Mouse (Mus musculus): ENCODE data around the gene Gimap9. TPM values are rescaled to one million over a fixed set of nuclear protein-coding genes. Genes with fewer than 3 reads are reported as not detected.

Gimap9 gene
- polyA plus RNA-seq, 1 experiment, result not detected

DNA sequence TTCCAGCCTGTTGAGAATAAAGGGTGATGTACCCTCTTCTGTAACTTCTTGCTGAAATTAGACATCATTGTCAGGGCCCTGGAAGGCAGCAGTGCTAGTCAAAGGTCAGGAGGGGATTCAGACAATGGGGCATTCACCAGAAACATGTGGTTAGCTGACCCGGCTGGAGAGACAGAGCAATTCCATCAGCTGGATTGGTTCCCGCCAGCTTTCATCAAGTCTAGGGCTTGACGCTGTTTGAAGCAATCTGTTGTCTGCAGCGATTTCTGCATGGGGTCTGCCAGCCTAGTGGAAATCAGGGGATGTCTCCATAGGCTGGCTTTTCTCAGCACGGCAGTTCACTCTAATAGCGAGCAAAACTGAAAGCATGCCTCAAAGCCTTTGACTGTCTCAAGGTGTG, 39.4 kb upstream of the Gimap9 start:
- H3K27ac ChIP-seq (ENCODE audit: insufficient read depth, low read depth, low read length), result no peak overlapping the region
- H3K4me1 ChIP-seq (ENCODE audit: control insufficient read depth, insufficient read depth, low read length), result no peaks in the 10 kb centered on the region
- TF ChIP-seq POLR2A (IDR thresholded peaks at IDR 0.05; ENCODE audit: borderline replicate concordance, low read depth, low read length) (no peak), CTCF (IDR thresholded peaks at IDR 0.05; ENCODE audit: low read depth, low read length) (no peak)
- no peak overlapping the region for H3K4me3 ChIP-seq (ENCODE audit: insufficient read depth, low read length)

DNA sequence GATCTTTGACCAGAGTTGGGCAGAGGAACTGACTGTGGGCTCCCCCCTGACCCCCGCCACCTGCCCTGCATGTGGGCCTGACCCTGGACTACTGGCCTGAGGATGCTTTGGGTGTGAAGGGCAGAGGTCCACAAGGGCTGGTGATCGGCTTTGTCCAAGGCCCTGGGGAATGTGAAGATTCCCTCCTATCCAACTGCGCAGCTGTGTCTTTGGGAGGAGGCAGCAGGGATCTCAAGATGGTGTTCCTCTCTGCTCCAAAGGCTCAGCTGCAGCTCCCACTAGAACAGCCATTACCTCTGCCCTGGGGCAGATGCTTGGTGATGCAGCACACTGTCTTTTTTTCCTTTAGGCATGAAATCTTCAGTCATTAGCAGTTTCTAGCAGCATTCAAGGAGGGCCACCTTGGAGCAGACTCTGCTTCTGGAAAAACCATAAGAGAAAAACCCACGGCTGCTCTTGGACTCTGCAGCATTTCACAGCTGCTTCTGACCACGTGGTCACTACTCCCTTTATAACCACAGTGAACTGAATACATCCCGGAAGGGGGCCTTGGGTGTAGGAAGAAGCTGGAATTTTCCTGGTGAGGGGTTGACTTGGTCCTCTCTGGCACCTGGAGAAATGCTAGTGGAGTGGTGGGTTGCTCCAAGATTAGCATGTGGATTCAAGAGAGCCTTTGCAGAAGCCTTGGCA, 38.0 kb upstream of the Gimap9 start:
- Histone ChIP-seq H3K27ac (ENCODE audit: insufficient read depth, low read depth, low read length) (no peak overlapping the region), H3K4me1 (ENCODE audit: control insufficient read depth, insufficient read depth, low read length) (no peaks in the 10 kb centered on the region), H3K4me3 (ENCODE audit: insufficient read depth, low read length) (no peak overlapping the region)
- TF ChIP-seq CTCF (IDR thresholded peaks at IDR 0.05; ENCODE audit: low read depth, low read length) (no peak), POLR2A (IDR thresholded peaks at IDR 0.05; ENCODE audit: borderline replicate concordance, low read depth, low read length) (no peak)

DNA sequence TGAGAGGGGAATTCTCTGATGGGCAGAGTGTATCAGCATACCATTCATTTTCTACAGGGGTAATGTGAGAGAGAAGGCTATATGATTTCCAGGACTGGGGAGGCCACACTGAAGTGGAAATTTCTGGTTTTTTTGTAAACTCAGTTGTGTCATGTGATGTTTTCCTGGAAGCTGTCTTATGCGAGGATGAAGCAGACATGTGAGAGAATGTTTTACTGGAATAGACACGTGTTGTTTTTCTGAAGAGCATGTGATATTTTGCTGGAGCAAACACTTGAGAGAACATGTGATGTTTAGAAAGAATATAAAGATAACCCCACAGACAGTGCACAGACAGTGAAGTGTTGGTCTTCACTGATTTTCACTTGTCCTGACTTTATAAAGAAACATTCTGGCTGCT, 37.4 kb upstream of the Gimap9 start:
- no peak for TF ChIP-seq CTCF (IDR thresholded peaks at IDR 0.05; ENCODE audit: low read depth, low read length)
- TF ChIP-seq POLR2A (IDR thresholded peaks at IDR 0.05; ENCODE audit: borderline replicate concordance, low read depth, low read length), result no peak
- Histone ChIP-seq H3K4me3 (ENCODE audit: insufficient read depth, low read length) (no peak overlapping the region), H3K4me1 (ENCODE audit: control insufficient read depth, insufficient read depth, low read length) (no peaks in the 10 kb centered on the region), H3K27ac (ENCODE audit: insufficient read depth, low read depth, low read length) (no peak overlapping the region)

DNA sequence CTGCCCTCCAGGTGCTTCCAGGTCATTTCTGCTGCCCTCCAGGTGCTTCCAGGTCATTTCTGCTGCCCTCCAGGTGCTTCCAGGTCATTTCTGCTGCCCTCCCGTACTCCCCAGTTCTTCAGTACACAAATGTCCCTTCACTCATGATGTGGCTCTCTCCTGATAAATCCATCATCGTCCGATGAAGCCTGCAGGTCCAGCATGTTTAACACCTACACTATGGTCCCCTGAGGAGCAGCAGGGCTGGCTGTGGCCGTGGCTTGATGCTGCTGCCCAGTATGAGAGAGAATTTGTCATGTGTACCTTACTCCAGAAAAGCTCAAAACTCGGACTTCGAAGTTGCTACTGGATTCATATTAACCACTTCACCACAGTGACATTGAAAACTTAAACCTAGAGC, 34.5 kb upstream of the Gimap9 start:
- TF ChIP-seq CTCF (IDR thresholded peaks at IDR 0.05; ENCODE audit: low read depth, low read length), result no peak
- TF ChIP-seq POLR2A (IDR thresholded peaks at IDR 0.05; ENCODE audit: borderline replicate concordance, low read depth, low read length), result no peak
- Histone ChIP-seq H3K4me3 (ENCODE audit: insufficient read depth, low read length) (no peak overlapping the region), H3K4me1 (ENCODE audit: control insufficient read depth, insufficient read depth, low read length) (no peaks in the 10 kb centered on the region), H3K27ac (ENCODE audit: insufficient read depth, low read depth, low read length) (no peak overlapping the region)

DNA sequence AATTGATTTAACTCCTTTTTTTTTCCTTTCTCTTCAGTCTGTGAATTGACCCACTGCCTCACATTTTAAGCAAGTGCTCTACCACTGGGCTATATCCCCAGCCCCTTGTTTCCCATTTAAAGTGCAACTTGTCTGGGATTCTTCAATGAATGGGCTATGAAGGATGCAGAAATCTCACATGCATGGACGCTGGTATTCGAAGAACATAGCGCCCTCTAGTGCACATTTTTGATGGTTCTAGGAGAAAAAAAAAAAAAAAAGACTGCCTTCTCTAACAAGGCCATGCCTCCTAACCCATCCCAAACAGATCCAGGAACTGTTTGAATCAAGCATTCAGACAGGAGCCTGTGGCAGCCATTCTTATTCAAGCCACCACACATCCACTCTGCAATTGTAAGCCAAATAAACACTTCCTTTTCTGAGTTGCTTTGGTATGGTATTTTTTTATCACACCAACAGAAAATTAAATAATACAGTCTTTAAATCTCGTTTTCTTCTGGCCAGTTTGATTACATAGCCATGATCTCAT, 33.1 kb upstream of the Gimap9 start:
- no peak overlapping the region for H3K4me3 ChIP-seq (ENCODE audit: insufficient read depth, low read length)
- H3K27ac ChIP-seq (ENCODE audit: insufficient read depth, low read depth, low read length), result no peak overlapping the region
- no peaks in the 10 kb centered on the region for H3K4me1 ChIP-seq (ENCODE audit: control insufficient read depth, insufficient read depth, low read length)
- TF ChIP-seq POLR2A (IDR thresholded peaks at IDR 0.05; ENCODE audit: borderline replicate concordance, low read depth, low read length), result no peak
- TF ChIP-seq CTCF (IDR thresholded peaks at IDR 0.05; ENCODE audit: low read depth, low read length), result no peak

DNA sequence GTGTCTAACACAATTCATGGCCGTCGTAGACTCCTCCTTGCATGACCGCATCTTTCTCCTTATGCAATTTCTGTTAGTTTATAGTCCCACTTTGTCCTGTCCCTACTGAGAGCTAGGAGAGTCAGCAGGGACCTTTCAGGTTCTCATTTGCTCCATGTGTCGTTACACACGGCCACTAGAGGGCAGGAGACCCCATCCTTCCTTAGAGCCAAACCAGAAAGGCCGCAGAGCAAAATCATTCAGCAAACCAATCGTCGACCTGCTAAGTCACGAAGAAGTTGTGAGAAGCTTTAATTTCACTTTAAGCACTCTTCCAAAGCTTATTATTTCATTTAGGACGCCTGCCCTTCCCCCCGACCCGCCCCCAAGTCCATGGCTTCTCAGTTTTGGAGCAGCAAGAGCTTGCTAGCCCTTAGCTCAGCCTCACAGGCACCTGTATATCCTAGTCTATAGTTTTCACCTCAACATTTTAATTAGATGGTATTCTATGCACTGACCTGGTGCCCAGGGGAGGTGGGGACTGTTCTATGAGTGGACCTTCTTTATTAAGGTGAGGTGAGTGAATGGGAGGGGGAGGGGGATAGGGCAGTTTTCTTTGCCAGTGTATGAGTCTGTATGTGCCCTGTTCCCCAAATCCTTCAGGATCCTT, 30.1 kb upstream of the Gimap9 start:
- Histone ChIP-seq H3K27ac (ENCODE audit: insufficient read depth, low read depth, low read length) (no peak overlapping the region), H3K4me1 (ENCODE audit: control insufficient read depth, insufficient read depth, low read length) (no peaks in the 10 kb centered on the region), H3K4me3 (ENCODE audit: insufficient read depth, low read length) (no peak overlapping the region)
- TF ChIP-seq POLR2A (IDR thresholded peaks at IDR 0.05; ENCODE audit: borderline replicate concordance, low read depth, low read length), result no peak
- peak; percentile 78 for TF ChIP-seq CTCF (IDR thresholded peaks at IDR 0.05; ENCODE audit: low read depth, low read length)

DNA sequence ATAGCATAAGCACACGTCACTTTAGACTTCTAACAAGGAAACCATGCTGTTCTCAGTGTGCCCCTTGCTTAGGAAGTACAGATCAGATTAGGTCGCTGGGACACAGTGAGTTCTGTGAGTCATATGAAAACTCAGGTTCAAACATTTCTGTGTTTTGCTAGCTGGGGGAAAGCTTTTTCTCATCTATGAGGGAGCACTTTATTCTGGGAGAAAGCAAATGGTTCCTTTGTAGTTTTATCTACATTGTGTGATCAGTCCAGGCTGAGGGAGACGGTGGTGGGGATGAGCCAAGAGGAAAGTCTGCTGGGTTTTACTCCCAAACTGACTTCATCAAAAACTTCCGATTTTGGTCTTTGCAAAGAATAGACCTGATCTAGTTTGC, 29.6 kb upstream of the Gimap9 start:
- H3K27ac ChIP-seq (ENCODE audit: insufficient read depth, low read depth, low read length), result no peak overlapping the region
- TF ChIP-seq POLR2A (IDR thresholded peaks at IDR 0.05; ENCODE audit: borderline replicate concordance, low read depth, low read length), result no peak
- no peak for TF ChIP-seq CTCF (IDR thresholded peaks at IDR 0.05; ENCODE audit: low read depth, low read length)
- H3K4me1 ChIP-seq (ENCODE audit: control insufficient read depth, insufficient read depth, low read length), result no peaks in the 10 kb centered on the region
- no peak overlapping the region for H3K4me3 ChIP-seq (ENCODE audit: insufficient read depth, low read length)

DNA sequence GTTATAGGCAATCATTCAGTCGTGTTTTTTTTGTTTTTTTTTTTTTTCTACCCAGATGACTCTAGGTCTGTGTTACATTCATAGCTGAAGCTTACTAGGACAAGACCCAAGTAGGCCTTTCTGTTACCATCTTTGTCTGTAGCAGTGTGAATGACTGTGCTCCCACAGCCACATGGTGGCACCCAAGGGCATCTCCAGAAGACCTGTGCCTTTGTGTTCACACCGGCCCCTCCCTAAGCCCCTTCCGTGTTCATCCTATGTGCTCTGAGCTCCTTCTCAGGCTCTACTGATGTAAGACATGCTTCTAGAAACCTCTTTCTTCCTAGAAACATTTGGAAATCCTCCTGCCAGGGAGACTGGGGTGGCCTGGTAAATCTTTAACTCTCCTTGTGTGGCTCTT, 28.9 kb upstream of the Gimap9 start, which contains the start of gene Gimap8:
Gimap8 (plus strand) TSS at position 240 of the 400 bp plus-strand sequence.
- Histone ChIP-seq H3K4me1 (ENCODE audit: control insufficient read depth, insufficient read depth, low read length) (no peaks in the 10 kb centered on the region), H3K27ac (ENCODE audit: insufficient read depth, low read depth, low read length) (no peak within 1 kb of the TSS), H3K4me3 (ENCODE audit: insufficient read depth, low read length) (no peak within 1 kb of the TSS)
- TF ChIP-seq CTCF (IDR thresholded peaks at IDR 0.05; ENCODE audit: low read depth, low read length) (no peak), POLR2A (IDR thresholded peaks at IDR 0.05; ENCODE audit: borderline replicate concordance, low read depth, low read length) (no peak)

DNA sequence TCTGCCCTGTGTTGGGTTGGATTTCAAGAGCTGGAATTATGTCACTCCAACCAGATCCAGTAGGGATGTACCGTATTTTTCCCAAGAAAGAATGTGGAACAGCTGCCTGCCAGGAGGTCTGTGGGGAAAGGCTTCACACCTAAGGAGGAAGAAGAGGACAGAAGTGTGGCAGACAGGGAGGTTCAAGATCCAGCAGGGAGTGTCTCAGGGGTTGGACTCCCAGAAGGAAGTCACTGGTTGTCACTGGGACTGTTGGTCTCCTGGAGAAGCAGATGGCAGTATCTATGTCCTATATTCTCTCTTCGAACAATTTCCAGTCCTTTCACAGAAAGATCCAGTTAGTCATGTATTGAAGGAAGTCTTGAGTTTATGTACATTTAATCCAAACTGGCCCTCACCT, 28.3 kb upstream of the Gimap9 start:
- Histone ChIP-seq H3K27ac (ENCODE audit: insufficient read depth, low read depth, low read length) (no peak overlapping the region), H3K4me3 (ENCODE audit: insufficient read depth, low read length) (no peak overlapping the region), H3K4me1 (ENCODE audit: control insufficient read depth, insufficient read depth, low read length) (no peaks in the 10 kb centered on the region)
- no peak for TF ChIP-seq POLR2A (IDR thresholded peaks at IDR 0.05; ENCODE audit: borderline replicate concordance, low read depth, low read length)
- TF ChIP-seq CTCF (IDR thresholded peaks at IDR 0.05; ENCODE audit: low read depth, low read length), result no peak

DNA sequence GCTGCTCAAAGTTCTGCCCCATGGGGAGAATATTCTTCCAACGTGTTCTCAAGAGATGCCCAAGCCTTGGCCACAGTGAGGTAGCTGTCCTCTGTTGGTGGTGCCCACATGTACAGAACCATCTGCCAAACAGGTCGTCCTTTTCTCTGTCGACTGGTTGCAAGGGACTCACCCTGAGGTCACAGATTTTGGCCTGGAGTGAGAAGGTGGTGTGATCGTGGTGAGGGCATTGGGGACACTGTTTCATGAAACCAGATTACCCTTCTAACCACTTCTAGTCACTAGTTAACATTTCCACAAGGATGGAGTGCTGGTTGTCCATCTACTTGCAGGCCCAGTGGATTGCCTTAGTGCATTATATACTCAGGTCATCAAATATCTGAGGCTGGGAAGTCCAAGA, 27.1 kb upstream of the Gimap9 start:
- no peak for TF ChIP-seq POLR2A (IDR thresholded peaks at IDR 0.05; ENCODE audit: borderline replicate concordance, low read depth, low read length)
- no peak for TF ChIP-seq CTCF (IDR thresholded peaks at IDR 0.05; ENCODE audit: low read depth, low read length)
- no peak overlapping the region for H3K4me3 ChIP-seq (ENCODE audit: insufficient read depth, low read length)

More for the DNA sequence above, 27.1 kb upstream of the Gimap9 start:
- Histone ChIP-seq H3K4me1 (ENCODE audit: control insufficient read depth, insufficient read depth, low read length) (no peaks in the 10 kb centered on the region), H3K27ac (ENCODE audit: insufficient read depth, low read depth, low read length) (no peak overlapping the region)
